Mouse (Mus musculus) right cerebral cortex, postnatal 4 days (tissue): ENCODE results near the gene Abca17.

Experiments used
- DNase-seq: peaks from one replicate; pipeline ENCODE4 v3.0.0-alpha.2; 2022

Gene Abca17

DNA sequence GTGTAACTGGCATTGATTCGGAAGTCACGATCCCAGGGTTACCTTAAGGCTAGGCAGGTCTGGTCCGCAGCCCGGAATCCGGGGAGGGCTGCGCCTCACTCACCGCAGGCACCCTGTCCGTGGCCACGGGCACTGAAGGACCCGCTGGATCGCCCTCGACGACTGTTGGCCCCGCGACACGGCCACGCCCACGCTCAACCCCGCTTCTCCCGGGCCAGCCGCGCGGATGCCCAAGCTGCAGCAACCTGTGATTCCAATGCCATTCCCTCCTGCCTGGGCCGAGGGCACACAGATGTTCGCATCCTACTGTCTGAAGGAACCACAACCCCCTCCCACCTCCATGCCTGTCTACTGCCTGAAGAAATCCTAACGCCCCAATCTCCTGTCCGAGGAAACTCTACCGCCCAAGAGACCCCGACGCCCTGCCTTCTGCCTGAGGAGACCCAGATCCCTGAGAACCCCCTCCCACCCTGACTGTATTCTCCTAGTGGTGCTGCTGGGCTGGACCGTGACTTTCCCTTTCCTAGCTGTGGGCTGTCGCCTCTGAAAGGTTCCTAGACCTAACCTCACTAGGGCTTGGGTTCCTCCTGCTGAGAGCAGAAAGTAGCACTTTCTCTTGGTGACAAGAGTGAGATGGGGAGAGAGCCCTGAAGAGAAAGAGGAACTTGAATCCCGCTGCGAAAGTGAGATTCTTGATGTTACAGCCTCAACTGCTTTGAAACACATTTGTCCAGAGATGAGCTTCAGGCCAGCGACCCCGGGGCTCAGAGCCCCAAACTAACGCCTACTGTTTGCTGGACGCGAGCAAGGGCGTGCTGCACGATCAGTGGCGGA, at the start of gene Abca17:
Gene Abca17, minus strand, starts transcription at position 143 of the 834 bp plus-strand sequence.
- peak; percentile 27 for DNase-seq

DNA sequence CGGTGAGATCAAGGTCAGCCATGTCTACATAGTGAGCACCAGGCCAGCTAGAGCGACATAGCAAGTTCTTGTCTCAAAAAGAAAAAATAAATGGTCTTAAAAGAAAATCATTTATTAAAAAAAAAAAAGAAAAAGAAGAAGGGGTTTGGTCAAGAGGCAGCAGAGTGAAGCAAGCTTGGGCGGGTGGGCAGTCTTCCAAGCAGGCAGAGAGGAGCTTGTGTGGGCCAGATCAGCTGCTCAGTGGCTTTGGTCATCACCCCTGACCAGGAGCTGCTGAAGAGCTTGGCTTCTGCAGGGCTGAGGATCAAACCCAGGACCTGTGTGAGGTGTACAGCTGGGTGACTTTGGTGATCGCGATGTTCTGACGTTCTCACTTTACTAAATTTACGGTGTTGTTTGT, 43.6 kb upstream of the Abca17 start:
- no peak for DNase-seq

DNA sequence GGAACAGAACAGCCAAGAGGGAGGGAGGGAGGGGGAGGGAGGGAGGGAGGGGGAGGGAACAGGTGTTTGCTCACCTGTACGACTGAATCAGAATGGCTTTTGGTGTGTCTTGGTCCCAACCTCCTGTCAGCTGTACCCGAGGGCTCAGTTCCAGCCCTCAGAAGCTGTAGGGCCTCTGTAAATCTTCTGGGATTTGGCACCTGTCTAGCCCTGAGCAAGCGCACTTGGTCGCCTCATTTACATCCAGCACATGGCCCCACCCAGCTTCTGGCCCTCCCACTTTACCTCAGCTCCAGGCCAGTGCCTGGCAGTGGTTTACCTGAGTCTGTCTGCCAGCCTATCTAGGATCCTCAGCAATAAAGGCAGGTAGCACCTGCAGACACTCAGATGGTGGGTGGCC, 42.7 kb upstream of the Abca17 start:
- no peak for DNase-seq

DNA sequence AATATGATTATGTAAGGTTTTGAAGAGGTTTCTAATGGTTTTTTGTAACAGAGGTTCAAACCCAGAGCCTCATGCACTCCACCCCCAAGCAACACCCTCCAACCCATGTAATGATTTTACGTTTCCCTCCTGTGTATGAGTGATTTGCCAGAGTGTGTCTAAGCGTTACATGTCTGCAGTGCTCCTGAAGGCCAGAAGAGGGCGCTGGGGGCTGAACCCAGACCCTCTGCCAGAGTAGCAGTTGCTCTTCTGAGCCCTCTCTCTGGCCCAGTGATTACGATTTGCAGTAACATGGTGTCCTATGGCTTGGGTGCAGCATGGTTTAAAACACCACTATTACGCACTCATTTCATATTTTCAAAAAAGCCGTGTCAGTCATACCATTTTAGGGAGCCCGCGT, 40.3 kb upstream of the Abca17 start:
- DNase-seq: peak; percentile 20

DNA sequence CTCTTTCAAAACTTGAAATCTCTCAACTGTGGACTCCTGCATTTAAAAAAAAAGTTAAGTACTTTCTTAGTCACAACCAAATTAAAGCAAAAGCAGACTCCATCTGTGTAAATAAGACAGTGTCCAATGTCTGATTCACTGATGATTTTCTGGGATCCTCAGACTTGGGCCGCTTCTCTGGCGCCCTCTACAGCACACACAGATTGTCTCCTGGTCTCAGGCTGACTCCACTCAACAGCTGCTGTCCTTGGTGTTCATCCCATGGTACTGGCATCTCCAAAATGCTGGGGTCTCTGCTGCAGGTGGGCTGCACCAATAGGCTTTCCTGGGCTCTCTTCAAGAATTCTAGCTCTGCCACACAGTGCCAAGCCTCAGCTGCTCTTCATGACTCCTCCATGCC, 39.0 kb upstream of the Abca17 start:
- DNase-seq: peak; percentile 52

DNA sequence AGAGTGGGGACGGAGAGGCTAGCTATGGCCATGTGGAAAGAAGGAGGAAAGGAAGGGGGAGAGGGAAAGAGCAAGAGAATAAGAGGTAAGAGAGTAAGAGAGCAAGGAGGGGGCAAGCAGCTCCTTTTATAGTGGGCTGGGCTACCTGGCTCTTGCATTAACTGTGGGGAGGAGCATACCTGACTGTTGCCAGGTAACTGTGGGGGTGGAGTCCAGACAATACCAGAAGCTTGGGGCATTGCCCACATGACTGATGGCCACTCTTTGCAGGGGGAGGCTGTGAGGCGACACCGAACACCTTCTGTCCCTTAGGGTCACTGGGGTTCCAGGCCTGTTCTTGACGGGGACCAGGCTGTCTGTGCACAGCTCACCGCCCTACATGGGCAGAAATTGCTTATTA, 37.8 kb upstream of the Abca17 start:
- no peak for DNase-seq

DNA sequence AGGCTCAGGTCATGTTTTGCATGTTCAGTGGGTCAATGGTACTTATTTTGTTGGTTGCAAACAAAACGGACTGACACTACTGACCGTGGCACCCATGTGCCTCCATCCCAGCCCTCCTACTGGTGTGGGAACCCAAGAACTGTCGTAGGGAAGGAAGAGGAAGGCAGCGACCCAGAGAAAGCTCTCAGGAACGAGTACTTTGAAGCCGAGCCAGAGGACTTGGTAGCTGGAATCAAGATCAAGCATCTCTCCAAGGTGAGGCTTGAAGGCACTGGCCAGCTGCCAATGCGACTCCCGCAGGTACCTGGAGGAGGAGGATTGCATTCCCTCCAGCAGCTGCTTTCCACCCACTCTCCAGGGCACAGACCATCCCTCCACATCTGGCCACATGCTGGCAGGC, 32.9 kb upstream of the Abca17 start:
- DNase-seq: no peak

DNA sequence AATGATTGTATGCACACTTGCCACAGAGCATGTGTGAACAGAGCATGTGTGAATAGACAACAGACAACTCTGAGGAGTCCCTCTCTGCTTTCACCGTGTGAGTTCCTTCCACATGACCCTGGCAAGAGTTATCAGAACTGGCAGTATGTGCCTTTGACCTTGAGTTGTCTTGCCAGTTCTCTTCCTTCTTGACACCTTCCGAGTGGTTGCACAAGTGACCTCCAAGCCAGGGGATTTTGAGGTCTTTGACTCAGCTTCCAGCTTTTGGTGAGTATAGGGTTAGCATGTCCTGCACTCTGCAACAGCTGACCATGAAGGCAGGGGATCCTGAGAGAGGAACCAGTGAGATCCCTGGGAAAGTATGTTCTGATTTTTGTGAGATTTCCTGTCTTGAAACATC, 27.6 kb upstream of the Abca17 start:
- no peak for DNase-seq

DNA sequence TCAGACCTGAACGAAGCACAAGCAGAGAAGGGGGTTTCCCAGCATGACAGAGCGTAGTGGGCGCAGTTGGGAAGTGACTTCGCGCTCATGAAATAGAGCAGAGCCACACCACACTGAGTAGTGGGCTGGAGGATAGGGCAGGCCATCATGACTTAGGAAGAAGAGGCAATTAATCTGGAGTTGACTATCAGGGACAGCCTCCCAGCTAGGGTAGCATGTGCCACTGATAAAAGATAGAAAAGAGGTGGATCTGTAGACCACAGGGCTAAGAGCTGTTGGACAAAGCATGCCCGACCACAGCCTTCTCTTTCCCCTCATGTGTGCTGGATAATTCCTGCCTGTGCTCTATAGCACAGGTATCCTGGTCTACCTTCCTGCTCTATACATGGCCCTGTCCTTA, 25.0 kb upstream of the Abca17 start:
- DNase-seq: no peak

DNA sequence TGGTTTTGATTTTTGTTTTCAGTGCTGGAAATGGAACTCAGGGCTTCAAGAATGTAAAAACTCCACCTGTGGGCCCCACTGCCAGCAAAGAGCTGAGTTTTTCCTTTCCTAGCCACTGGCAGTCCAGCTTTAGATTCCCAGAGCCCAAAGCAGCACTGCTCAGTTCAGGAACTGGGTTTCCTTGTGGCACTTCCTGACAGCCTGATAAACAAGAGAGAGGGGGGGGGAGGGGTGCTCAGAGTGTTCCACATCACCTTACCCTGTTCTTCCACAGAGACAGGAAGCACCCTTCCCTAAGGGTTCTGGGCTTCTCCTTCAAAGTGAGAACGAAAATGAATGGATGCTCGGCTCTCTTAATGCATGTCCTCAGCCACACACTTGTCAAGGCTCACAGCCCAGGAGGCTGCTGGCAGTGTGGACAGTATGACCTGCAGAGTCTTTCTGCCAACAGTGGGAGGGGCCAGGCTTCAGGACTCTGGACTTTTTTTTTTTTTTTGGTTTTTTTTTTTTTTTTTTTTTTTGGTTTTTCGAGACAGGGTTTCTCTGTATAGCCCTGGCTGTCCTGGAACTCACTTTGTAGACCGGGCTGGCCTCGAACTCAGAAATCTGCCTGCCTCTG, 24.3 kb upstream of the Abca17 start:
- DNase-seq: no peak

DNA sequence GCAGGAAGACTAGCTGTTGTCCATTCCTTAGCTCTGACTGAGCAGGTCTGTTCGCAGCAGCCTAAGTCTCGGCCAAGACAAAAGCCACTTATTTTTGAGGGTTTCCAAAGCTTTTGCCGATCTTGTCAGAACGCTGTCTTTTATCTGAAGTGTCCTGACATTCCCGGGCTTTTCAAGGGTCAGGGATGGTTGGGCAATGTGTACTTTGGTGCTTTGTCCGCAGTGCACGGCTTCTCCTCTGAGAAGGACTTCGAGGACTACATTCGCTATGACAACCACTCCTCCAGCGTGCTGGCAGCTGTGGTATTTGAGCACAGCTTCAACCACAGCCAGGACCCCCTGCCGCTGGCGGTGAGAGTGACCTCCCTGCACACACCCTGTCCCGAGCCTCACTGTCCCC, 15.0 kb upstream of the Abca17 start:
- DNase-seq: no peak

DNA sequence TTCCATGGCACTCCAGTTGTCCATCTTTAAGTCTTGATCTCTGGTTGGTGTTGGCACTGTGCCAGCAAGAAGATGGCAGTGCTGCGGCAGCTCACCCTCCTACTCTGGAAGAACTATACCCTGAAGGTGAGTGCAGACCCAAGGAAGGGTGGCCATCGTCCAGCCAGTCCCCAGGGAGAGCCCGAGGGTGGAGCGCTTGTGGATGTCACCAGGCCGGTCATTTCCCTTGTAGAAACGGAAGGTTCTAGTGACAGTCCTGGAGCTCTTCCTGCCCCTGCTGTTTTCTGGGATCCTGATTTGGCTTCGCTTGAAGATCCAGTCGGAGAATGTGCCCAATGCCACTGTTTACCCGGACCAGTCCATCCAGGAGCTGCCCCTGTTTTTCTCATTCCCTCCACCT, 13.6 kb upstream of the Abca17 start:
- DNase-seq: no peak

DNA sequence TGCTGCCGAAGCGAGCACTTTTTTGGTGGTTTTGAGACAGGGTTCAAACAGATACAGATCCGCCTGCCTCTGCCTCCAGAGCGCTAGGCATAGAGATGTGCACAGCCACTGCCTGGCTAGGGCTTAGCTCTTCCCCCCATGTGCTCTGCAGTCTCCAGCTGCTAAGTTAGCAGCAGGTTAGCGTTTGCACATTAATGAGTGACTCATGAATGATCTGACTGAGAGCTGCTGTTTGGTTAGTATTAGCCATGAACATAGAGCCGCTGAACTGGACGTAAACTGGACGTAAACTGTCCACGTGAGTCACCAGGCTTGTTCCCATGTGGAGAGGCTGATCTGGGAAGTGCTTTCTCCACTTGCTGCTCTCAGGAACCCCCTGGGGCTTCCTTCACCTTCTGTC, 11.7 kb upstream of the Abca17 start:
- DNase-seq: no peak

DNA sequence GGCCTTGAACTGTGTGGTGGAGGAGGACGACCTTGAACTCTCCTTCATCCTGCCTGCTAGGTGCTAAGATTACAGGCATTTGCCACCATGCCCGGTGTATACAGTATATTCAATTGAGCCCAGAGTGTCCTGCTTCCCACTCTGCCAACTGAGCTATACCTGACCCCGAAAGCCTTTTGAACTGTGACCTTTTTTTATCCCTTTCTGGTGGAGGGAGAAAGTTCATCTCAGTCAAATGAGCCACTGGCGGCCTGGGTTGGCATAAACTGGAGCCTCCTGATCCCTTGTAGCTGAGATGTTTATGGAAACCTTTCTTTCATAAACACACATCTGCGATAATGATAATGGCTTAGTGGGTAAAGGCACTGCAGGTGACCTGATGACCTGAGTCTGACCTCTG, 10.4 kb upstream of the Abca17 start:
- no peak for DNase-seq

DNA sequence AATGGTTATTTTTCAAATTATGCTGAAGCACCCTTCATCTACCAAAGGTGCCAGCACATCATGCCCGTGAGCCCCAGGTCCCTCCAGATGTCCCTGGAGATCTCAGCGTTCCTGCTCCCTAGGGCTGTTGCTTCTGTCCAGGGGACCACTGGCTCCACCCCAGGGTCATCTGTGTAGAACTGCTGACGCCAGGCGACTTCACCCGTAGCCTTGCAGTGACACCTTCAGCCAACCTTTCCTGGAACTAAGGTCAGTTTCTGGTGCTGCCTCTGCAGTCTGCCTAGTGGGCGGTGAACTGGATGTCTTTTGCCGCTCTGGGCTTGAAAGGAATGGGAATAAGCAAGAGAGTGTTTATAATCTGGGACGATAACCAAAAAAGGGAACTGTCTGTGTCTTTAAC, 10.0 kb upstream of the Abca17 start:
- DNase-seq: no peak

DNA sequence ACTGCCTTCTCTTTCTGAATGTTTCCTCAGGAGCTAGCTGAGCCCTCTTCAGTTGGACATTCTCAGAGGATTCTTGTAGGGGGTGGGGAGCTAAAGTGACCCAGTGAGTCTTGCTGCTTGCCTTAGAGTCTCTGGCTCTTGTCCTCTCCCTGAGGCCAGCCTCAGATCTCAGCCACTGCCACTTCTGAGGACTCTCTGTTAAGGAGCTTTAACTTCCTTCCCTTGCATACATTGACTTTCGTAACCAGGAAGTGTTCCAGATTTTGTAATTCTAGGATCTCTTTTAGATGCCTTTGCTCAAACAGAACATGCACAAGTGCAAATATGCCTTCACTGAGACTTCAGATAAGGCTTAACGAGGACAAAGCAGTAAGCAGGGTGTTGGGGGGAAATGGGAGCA, 9.0 kb upstream of the Abca17 start:
- DNase-seq: no peak

DNA sequence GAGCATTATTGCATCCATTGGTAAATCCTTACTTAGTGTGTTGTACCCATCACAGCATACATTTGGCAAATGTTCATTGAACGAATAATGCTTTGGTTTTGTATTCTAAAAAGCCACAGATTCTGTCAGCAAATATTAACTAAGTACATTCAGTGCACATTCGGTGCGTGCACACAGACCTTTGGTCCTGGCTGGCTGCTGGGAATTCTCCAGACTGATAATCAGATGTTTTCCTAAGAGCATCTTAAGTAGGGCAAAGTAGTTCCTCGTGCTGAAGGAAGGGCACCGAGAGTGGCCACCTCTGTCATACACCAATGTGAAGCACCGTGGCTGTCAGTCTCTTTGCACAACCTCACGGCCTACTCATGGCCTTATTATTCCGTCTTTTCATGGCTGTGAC, 8.1 kb upstream of the Abca17 start:
- DNase-seq: no peak

DNA sequence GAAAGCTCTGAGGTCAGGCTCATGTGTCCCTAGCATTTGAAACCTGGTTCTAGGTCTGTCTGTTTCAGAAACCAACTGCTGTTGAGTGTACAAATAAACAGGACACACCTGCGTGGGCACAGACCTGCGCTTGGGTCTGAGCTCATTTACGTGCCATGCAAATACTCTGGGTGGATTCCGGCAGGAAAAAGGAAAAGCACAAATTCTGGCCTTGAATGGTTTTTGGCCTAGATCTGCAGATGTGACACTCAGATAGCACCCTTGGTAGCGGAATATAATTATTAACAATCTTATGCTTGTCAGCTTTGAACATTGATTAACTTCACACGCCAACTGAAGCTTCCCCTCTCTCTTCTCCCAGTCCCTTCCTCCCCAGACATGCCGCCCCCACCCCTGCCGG, 4.4 kb upstream of the Abca17 start:
- DNase-seq: no peak

DNA sequence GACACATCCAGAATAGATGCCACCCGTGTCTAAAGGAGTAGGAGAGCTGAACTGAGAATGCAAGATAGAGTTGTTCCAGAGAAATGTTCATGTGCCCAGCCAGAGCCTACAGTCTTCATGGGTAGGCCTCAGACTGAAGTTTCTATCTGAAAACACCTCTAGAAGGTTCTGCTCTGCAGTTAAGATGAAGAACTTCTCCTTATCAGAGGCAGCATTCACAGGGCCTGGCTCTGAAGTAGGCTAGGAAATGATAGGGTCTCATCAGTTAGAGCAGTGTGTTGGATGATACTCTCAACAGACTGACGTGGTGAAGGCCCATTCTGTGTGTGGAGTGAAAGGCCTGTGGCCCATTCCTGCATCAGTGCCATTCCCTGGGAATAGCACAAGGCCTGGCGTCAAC, 3.1 kb upstream of the Abca17 start:
- no peak for DNase-seq

DNA sequence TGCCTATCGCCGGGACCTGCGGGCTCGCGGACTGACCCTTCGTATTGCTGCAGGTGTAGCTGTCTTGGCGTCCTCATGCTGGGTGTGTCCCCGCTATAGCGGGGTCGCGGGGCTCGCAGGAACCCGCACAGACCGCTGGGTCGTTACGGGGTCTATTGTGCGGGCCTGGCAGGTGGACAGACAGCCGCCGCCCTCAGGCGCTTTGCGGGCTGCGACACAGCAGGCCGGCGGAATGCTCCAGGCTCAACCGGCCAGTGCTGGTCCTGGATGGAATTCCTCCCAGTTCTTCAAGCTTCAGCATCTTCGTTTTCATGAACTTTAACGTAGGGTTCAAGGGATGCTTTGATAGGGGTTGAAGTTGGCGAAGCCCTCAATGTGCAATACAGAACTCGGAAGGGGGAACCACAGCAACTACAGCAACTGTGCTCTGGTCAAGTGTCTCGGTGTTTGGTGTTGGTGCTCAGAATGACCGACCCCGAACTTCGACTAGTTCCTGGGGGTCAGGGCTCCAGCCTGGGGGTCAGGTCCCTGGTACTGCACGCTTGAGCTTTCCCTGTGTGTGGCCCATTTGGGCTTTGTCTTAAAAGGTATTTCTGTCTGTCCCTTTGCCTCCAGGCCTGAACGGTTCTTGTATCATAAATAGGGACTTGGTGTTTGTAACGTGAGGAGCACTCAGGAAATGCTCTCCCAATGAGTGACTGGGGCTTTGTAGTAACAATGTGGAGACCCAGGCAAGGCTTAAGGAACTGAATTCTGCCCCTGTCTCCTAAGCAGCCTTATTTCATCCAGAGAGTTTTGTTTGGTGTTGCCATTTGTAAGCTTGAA, 1.7 kb upstream of the Abca17 start:
- no peak for DNase-seq

DNA sequence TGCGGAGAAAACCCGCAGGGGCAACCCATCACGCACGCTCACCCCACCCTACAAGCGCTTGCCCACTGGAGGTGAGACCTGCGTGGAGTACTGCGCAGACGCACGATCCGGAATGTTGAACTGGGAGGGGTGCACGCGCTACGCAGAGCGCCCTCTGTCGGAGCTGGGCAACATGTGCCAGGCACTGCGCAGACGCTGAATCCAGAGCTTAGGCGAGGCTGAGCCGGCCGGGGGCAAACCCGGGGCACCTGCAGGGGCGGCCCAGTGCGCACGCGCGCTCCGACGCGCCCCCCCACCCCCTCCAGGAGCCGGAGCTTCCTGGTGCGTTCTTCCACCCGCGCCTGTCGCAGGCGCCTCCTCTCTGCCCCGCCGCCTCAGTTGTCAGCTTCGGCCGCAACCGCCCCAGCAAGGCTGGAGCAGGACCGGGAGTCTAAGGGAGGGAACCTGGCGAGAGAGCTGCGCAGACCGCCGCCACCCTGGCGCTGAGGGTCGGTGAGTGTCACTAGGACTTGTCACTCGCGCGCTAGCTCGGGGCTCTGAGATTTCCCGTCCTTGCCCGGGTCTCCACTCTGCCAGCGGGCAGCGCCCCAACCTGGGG, 991 bp upstream of the Abca17 start, which contains the start of gene Abca3:
Gene Abca3, plus strand, starts transcription at position 191 of the 598 bp plus-strand sequence.
- peak; percentile 97 for DNase-seq

DNA sequence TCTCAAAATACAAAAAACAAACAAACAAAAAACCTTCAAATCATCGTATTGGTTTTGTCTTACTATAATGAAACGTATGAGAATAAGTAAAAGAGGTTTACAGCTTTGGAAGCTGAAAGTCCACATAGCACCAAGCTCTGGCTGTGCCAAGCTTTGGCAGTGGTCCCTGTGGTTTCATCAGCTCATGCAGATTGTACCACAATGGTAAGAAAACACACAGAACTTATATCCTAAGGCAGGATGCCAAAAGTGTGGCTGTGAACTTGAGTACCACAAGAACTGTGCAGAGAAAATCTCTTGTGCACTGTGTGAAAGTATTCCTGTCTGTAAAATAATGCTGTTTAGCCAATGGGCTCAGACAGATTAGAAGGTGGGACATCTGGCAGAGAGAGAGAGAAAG, 1.7 kb downstream of the Abca17 start:
- no peak for DNase-seq

DNA sequence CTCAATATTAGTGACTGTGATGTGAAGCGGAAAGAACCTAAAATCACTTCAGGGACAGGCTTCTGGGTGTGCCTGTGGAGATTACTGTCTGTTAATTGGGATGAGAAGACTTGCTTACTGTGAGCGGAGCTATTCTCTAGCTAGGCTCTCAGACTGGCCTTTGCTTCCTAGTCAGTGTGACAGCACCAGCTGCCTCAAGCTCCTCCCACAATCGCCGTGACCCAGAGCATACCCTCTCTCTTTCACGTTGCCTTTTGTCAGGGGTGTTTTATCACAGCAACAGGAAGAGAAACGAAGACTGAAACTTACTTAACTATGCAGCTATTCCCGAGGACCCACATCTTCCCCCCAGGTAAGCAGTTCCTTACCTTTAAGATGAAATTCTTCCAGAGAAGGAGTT, 4.0 kb downstream of the Abca17 start:
- no peak for DNase-seq
